Mouse (Mus musculus) urinary bladder, postnatal 14 days (tissue): Measurements from ENCODE around the gene Pgghg.
A peak's percentile ranks its signal among the peaks of the same experiment; 100 is the strongest.

Experiments
- DNase-seq: peaks from one replicate; pipeline ENCODE4 v3.0.0; 2021; ENCODE audit warnings: low spot score

Pgghg gene

DNA sequence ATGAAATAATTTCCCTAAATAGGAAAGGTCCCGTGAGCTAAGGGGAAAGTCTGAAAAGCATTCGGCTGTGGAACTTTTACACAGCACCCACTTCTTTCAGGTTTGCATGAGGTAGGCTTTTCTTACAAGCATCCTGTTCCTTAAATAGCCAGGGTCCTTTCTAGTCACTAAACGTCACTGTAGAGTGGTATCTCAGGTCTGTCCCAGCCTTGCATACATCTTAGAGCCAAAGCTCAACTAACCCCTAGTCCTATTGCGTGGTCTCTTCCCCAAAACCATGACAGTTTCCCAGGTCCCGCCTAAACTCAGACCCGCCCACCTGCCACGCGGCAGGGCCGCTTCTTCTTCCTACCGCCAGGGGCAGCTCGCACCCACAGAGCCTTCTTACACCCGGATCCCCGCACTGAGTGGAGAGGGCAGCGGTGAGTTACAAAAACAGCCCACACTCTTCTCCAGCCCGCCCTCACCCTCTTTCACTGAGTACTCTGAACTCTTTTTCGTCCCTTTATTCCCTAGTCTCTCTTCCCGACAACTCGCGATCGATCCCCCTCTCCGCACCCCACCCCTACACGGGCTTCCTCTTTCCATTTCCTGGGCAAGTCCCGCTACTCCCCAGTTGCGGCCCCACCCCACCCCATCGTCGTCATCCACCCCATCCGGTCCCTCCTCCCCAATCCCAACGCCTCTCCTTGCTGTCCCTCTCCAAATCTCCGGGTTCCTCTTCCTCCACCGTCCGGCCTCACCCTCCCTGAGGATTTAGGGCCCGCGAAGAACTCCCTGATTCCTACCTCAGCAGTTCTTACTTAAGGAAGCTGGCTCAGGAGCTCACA, at the start of gene Pgghg:
Gene Pgghg (plus strand): TSS at position 170 of the 830 bp plus-strand sequence.
- peak; percentile 89 for DNase-seq

DNA sequence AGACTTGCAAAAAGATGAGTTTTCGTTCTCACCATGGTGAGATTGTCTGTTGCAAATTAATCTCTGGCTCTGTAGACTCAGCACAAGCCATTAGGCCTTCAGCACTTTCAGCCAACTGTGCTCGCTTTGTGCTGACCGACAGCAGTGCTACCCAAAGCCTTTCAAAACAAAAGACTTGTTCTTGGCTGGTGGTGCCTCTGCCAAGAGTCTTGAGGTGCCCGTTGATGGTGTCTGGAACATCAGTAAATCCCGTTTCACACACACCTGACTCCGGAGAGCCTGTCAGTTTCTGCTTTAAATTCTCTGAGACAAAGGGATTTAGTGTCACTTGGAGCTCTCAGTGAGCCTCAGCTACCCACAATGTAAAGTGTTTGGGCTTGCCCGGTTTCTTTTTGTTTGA, 47.2 kb upstream of the Pgghg start:
- DNase-seq: no peak

DNA sequence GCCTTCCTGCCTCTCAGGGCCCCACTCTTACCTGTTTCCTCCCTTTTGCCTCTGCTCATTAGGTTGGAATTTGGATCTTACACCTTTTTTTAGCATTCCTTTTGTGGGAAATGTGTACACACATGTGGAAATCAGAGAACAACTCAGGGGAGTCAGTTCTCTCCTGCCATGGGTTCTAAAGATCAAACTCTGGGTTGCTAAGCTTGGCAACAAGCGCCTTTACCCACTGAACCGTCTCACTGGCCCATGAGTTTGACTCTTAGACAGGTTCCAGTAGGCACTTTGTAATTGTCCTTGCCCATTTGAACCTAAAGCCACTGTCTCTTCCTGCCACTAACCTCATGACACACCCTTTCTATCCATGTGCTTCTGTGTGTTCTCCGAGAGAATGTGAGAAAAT, 46.6 kb upstream of the Pgghg start:
- DNase-seq: no peak

DNA sequence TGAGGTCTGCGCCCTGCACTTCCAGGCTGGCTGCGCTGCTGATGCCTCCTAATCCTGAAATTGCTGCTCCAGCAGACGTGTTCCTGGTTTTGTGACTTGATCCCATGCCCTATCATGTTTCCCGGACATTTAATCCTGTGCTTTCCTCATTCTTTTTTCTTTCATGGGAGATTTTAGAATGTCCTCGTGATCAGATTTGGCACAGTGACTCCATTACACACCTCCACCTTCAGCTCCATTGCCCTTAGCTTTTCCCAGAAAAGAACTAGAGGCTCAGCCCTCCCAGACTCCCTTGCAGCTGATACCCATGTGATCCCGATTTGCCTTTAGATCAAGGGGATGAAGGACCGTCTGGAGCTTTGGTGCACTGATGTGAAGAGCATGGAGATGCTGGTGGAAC, 43.3 kb upstream of the Pgghg start:
- DNase-seq: no peak

DNA sequence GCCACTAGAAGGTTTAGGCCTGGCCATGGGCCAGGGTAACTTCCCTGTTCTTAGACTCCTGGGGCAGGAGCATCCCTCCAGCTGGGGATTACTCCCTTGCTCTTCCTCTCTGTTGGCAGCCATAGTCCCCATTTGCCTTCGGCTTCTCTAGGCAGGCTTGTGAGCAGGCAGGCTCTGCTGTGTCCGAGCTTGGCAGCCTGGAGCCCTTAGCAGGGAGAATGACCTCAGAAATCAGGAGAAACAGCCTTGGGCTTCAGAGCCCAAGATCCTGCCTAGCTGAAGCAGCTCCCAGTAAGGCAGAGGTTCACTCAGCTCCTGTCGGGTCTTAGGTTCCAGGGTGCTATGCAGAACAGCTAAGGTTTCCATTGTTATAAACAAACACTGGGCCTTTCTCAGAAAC, 42.1 kb upstream of the Pgghg start:
- DNase-seq: no peak

DNA sequence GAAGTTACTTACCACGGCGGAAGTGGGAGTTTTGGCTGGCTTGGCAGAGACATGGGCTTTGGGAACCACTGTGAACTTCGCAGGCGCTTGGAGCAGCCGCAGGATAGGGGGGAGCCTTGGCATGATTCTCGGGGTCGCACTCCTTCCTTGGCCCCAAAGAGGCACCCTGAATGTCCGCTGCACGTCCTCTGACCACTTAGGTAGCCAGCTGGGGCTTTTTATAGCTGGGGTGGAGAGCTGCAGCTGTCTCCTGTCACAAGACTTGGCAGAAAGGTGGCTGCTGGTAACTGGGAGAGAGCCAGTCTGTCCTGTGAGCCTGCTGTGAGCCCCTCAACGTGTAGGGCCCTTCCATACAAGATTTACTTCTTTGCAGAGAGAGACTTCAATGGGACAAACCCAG, 41.0 kb upstream of the Pgghg start, which contains the start of gene Cox8b:
Gene Cox8b (minus strand): TSS at position 227 of the 400 bp plus-strand sequence.
- DNase-seq: no peak

DNA sequence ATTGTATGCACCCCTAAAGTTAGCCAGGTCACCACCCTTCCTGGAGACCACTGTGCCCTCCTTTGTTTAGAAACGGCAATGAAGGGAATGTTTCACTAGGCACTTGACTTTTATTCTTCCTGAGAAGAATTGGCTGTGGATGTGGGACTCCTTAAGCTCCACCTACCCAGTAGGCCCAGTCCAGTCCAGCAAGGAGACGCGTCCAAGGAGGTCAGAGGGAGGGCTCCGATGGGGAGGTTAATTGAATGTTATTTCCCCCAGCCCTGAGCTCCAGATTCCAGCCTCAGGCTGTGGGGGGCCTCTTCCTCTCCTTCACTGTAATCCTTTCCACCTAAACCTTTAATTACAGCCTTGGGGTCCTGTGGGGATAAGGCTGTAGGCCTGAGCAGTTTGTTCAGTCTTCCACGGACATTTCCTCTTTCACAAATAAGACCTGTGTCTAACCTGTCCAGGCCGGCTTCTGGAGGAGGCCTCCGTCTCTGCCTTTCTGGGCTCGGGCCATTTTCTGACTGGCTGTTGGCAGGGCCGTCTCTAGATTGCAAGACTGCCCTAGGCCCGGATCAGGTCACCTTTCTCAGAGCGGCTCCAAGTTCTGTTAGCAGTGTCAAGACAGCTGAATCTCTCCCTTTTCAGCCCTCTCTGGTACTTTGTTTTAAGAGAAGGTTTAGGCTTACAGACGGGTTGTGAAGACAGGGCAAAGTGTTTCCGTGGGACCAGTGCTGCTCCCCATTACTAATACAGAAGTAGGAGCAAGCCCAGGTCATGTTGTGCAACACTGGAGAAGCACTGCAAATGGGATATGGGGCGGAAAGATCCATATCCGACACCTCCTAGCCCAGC, 38.9 kb upstream of the Pgghg start:
- DNase-seq: no peak

DNA sequence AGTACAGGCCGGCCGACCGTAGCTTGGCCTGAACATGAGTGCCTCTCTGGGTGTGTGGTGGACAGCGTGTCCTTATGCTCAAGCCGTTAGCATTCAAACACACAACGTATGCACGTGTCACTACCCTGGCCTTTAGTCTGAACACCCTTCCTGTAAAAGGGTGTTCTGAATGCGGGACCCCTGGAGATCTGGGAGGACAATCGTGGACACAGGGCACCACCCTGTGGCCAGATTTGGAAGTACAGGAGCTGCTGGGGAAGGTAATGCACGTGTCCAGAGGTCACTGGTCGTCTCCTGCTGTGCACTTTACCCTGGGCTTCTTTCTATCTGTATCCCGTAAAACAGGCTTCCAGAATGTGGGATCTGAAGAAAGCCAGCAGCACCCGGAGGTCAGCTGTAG, 38.0 kb upstream of the Pgghg start:
- peak; percentile 77 for DNase-seq

DNA sequence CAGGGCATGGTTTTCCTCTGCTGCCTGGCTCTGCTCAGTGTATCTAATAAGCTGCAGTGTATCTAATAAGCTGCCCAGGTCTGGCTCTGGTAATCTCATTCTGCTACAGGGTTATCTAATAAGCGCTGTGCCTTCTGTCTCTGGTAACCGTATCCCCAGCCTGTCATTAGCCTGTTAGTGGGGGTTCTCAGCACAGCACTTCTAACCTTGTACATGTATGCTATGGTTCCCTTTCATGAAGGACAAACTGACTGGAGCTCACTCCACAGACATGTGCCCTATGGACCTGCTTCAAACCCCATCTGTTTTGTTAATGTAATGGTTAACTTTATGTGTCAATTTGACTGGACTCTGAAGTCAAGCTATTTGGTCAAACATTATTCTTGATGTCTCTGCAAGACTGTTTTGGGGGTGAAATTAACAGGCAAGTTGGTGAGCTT, 35.5 kb upstream of the Pgghg start:
- DNase-seq: no peak

DNA sequence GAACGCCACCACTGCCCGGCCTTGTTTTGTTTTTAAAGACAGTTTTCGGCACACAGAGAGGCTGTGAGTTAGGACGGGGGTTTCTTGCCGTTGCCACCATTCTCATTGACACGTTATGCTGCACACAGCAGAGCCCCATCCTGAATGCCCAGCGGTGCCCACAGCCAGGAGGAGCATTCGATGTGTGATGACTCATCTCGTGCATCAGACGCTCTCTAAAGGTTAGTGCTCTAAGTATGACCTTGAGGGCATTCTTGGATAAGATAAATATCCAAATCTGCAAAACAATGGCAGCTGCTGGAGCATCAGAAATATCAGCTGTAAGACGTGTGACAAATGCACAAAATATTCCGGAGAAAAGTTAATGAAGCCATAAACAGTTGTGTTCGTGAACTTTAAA, 34.1 kb upstream of the Pgghg start:
- DNase-seq: no peak

DNA sequence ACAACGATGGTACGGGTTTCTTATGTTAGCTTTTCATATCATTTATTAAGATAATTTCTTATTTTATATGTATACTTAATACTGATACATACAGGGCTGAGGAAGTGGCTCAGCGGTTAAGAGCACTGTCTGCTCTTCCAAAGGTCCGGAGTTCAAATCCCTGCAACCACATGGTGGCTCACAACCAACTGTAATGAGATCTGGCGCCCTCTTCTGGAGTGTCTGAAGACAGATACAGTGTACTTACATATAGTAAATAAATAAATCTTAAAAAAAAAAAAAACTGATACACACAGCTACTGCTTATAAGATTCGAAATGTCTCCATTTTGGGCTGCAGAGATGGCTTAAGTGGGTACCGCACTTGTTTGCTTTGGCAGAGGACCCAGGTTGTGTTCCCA, 33.5 kb upstream of the Pgghg start:
- DNase-seq: no peak

DNA sequence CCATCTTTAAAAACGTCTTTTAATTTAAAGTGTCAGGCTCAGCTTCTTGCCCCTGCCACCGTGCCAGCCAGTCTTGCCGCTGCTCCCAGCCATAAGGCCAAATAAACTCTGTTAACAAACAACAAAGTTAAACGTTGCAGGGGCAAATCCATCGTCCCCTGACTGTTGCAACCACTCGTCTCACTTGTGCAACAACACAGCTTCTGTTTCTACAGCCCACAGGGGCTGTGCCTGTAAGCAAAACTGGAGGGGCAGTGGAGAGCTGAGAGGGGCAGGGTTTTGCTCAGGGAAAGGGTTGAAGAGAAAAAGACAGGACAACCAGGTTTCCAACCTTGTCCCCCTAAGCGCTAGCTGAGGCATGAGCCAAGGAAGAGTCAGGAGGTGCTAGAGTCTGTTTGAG, 33.0 kb upstream of the Pgghg start:
- no peak for DNase-seq

DNA sequence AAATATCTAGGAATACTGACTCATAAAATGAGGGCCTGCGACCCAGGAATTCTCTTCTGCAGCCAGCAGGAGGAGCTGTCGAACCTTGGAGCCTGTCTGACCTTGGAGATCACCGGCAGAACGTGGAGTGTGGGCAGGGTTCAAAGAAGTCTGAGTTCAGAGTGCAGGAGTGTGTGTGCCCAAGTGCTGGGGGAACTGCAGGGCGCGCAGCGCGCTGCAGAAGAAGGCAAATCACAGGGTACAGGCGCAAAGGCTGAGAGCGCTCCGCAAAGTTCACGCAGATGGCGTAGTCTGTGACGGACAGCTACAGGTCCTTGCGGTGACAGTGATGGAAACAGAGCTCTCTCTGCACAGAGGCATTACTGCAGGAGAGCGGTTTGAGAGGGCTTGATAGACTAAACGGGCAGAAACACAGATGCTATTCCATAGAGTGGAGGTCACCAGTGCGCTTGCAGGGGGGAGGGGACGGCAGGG, 32.5 kb upstream of the Pgghg start:
- peak; percentile 81 for DNase-seq

DNA sequence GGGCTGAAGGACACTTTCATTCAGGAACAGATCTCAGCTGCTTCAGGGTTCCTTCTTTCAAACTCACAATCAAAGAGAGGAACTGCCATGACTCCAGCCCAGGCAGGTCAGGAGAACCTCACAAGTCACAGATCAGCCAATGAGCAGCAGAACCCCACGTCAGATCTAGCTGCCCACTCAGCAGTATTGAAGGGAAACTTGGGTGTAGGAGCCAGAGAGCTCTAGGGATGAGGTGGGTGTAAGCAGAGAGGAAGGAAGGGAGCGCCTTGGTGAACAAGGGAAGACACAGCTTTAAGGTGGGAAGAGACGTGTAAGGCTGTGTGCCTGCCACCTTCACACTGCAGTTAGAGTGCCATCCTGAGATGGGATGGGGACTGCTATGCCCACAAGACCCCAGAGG, 28.9 kb upstream of the Pgghg start:
- no peak for DNase-seq

DNA sequence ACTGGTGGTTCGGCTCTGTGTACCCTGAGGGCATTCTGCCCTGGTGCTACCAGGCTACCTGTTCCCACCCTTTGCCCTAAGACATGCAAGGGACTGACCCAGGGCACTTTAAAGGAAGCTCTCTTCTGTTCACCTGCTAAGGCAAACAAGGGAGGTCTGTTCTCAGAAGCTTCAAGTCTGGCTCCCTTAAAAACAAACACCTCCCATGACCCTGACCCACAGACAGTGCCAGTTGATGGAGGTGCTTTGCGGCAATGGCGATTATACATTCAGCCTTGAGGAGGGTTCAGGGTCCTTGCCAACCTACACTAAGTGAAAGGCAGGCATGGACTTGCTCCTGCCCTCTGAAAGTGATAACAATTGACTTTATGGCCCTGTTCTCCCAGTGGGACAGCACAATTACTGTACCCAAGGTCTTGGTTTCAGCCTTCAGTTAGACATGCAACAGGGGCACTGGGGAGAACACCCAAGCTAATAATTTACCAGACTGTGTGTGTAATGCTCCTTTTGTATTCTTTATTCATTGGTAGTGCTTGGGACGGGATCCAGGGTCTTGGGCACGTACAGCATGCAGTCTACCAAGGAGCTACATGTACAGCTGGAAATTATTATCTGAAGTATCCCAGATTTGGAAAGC, 28.2 kb upstream of the Pgghg start:
- no peak for DNase-seq

DNA sequence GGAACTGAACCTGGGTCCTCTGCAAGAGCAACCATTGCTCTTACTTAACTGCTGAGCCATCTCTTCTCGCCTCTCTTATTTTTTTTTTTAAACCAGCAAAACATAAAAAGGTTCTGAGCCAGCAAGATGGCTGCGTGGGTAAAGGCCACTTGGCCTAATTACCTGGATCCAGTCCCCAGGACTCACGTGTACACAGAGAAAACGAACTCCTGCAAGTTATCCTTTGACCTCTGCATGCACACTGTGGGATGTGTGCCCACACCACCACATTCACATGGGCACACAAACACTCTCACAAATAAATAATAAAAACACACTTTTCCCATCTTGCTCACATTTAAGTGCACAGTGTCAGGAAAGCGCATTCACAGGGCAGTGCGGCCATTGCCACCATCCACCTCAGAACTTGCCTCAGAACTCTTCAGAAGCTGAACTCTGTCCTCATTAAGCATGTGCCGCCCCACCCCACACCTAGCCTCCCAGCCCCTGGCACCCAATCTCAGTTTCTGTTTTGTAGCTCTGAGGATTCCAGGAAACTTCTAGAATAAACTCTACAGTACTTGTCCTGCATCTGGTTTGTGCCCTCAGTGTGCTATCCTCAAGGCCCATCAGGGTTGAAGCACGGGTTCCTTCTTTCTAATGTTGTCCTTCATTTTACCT, 27.0 kb upstream of the Pgghg start:
- no peak for DNase-seq

DNA sequence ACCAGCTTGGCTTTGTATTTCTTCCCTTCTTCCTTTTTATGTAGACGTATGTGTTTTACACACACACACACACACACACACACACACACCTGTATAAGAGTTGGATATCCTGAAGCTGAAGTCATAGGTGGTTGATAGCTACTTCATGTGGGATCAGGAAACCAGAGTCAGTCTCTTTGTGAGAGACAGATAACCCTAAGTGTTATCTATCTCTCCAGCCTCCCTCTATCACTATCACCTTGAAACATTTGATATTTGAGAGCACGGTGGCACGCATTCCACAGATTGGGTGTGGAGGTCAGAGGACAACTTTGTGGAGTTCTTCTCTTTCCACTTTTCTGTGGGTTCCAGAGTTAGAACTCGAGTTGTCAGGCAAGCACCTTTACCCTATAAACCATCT, 21.3 kb upstream of the Pgghg start:
- DNase-seq: no peak

DNA sequence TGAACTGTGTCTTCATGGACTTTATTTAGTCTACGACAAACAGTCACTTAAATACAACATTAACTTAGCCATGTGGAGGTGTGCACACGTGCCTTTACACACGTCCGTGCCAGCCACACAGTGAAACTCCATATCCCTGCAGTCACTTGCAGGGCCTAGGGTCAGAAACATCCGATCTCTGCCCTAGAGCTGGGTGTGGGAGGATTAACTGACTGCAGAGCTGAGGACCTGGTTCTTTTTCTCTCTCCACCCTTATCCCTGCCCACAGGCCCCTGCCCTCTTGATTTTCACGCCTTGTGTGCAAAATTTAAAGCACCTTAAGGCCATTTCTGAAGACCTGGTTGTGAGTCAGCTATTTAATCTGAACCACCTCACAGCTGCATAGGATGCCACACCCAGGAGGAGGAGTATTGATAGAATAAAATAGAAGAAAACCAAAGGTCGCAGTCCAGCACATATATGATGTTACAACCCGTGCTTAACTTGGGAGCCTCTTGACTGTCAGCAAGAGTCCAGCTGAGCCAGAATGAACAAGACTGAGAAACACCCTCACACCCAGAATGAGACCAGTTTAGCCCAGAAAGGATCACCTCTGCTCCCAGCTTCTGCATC, 20.7 kb upstream of the Pgghg start, which contains the start of gene Nlrp6:
Gene Nlrp6 (plus strand): TSS at position 485 of the 612 bp plus-strand sequence.
- DNase-seq: no peak

DNA sequence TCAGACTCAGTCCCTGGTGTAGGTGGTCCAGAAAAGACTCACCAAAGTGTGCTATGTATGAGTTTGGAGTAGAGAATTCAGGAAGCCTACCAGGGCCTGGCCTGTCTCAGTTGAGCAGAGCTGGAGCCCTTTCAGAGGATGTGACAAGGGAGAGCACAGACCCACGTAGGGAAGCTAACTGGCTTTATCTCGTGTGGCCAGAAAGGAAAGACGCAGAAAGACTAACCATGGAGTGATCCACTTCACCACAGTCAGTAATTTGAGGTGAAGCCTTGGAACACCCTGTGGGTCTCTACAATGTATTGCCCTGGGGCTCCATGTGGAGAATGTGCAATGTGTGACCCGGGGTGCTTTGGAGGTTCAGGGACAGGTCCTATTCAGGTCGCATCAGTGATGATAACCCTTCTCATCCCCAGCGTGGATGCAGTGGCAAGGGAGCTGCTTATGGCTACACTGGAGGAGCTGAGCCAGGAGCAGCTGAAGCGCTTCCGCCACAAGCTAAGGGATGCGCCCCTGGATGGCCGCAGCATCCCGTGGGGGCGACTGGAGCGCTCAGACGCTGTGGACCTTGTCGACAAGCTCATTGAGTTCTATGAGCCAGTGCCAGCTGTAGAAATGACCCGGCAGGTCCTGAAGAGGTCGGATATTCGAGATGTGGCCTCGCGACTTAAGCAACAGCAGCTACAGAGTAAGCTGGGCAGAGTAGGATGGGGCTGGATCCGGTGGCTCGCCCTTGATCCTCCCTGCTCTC, 19.8 kb upstream of the Pgghg start:
- DNase-seq: no peak

DNA sequence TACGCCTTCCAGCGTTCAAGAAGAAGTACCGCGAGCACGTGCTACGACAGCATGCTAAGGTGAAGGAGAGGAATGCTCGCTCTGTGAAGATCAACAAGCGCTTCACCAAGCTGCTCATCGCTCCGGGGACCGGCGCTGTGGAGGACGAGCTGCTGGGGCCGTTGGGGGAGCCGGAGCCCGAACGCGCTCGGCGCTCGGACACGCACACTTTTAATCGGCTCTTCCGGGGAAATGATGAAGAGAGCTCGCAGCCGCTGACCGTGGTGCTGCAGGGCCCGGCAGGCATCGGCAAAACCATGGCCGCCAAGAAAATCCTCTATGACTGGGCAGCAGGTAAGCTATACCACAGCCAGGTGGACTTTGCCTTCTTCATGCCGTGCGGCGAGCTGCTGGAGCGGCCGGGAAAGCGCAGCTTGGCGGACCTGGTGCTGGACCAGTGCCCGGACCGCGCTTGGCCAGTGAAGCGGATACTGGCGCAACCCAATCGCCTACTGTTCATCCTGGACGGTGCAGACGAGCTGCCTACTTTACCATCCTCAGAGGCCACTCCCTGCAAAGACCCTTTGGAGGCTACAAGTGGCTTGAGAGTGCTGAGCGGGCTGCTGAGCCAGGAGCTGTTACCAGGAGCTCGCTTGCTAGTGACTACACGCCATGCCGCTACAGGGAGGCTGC, 18.7 kb upstream of the Pgghg start:
- DNase-seq: peak; percentile 47
